Mouse (Mus musculus) induced T-regulatory cell, adult 2 months (primary cell): ENCODE measurements at regions not wholly inside any gene's neighbourhood (a gene's known extent, or its start where the extent isn't known, plus 50 kb on each side); places are given as distances from the start of the nearest gene placed in this dataset.

Experiments
- DNase-seq: peaks from one replicate; pipeline ENCODE4 v3.0.0-alpha.2; 2012; ENCODE audit warnings: low read depth

DNA sequence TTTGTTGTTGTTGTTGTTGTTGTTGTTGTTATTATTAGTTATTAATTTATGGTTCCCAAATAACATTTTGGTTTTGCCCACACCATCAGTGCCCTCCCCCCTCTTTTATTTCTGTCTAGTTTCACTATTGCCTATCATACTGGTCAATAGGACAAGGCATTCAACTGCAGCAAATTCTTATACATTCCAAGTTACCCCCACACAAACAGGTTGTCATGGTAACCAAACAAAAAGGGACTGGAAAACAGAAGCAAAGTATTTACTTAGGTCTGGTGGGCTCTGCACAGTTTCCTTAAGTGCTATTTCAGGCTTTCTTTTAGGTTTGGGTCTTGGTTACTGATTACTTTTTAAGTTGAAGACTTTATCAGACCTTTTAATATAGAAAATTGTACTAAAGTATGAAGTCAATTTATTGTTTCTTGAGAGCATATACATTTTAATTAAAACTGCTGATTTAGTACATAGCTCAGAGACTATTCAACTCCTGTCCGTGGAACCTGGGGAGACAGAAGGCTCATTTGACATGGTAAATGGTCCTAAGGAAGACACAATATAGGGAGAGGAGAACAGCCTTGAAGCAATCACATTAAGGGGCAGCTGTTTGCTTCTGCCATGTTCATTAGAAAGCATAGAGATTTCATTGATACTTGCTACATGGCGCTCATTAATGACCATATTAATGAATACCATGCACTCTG, 90.3 kb downstream of the Brms1l start:
- DNase-seq = no peak
